Mouse (Mus musculus) frontal cortex, postnatal 14 days (tissue): ENCODE results near the gene Hoxb9.

Source experiments
- DNase-seq, 2 experiments: peaks; one replicate each; pipeline ENCODE4 v3.0.0; 2022; ENCODE audit warnings: low spot score in 2 of 2

Hoxb9 gene

DNA sequence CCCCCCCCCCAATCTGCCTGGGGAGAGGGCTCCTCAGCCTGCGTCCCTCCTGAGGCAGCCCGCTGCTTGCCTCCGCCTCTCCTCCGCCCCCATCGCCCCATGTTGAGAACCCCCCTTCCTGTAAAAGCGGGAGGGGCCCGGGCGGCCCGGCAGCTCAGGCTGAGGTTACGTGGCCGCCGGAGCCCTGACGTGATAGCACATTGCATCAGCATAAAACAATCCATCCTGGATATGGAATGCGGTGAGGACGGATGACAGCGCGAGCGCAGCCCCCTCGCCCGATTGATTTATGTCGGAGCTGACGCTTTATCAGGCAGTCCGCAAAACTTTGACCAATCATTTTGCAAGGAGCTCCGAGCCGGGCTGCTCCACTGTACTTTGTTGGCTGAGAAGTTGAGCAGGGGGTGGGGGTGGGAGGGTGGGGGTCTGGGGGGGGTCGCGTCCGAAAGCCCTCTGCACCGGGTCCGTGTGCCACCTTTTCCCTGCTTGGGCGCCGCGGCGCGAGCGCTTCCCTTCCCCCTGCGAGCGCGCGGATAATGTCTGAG is at the start of gene Hoxb9:
Gene Hoxb9 (plus strand): TSS at position 462 of the 545 bp plus-strand sequence.
- DNase-seq = no peak

DNA sequence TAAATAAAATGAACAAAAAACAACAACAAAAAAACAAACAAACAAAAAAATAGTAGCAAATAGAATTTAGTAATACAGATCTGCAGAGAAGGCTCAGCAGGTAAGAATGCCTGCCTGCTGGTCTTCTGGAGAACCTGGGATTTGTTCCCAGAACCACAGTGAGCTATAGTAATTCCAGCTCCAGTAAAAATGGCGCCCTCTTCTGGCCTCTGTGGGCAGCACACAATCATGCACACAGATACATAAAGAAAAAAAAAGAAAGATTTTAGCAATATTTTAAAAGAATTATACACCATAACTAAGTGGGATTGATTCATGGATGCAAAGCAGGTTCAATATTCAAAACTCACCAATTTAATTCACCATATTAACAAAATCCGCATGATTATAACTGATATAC is 47.4 kb upstream of the Hoxb9 start:
- DNase-seq = no peak

- no peak for DNase-seq
Observed at GRCm38 (mm10) chr11:96227676-96228075, 43.6 kb upstream of the Hoxb9 start.

- DNase-seq = peak in 1 of 2 experiments; percentile 29
Observed at GRCm38 (mm10) chr11:96234906-96235305, 36.4 kb upstream of the Hoxb9 start.

GRCm38 (mm10) chr11:96240211-96240610 is 31.0 kb upstream of the Hoxb9 start:
- DNase-seq = peak in 1 of 2 experiments; percentile 31

DNA sequence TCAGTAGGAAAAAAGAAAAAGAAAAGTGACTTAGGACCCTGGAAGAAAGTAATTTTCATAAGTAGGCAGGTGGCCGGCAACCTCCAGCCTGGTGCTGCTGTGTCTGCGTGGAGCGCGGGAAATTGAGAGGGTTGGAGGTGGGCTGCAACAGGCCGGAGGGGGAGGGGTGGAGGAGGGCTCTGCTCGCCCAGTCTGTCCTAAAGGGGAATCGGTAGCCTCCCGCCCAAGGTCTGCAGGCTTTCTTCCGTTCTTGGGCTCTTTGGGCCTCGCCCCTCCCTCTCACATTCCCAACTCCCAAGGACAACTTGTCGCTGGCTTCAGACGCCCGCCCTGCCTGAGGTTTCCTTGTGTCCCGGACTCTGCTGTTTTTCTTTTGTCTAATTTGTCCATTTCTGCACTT is 20.4 kb upstream of the Hoxb9 start:
- DNase-seq = no peak

DNA sequence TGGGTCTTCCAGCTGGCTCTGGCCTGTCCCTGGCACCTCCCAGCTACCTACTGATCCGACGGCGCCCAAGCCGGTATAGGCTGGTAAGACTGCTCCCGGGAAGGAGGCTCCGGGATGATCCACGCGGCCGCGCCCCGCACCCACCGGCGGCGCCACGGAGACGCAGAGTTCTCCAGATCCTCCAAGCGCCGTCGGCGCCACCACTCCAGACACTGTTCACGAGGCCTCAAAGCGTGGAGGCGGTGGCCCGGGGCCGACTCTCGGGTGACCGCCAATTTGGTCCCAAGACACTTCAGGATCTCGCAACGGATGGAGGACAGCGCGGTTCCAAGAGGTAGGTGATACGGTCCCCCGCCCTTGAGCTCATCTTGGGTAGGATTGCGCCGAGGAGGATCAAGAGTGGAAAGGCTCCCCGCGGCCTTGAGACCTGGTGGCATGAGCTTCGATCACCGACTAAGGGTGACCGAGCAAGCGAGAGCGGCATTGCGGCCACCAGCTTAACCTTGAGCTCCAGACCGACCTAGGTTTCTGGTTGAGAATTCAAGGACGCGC is 19.7 kb upstream of the Hoxb9 start:
- no peak for DNase-seq

- DNase-seq = no peak
Observed at GRCm38 (mm10) chr11:96252541-96253120, 18.6 kb upstream of the Hoxb9 start.

- DNase-seq = no peak
Observed at GRCm38 (mm10) chr11:96254221-96254620, 17.0 kb upstream of the Hoxb9 start.

DNA sequence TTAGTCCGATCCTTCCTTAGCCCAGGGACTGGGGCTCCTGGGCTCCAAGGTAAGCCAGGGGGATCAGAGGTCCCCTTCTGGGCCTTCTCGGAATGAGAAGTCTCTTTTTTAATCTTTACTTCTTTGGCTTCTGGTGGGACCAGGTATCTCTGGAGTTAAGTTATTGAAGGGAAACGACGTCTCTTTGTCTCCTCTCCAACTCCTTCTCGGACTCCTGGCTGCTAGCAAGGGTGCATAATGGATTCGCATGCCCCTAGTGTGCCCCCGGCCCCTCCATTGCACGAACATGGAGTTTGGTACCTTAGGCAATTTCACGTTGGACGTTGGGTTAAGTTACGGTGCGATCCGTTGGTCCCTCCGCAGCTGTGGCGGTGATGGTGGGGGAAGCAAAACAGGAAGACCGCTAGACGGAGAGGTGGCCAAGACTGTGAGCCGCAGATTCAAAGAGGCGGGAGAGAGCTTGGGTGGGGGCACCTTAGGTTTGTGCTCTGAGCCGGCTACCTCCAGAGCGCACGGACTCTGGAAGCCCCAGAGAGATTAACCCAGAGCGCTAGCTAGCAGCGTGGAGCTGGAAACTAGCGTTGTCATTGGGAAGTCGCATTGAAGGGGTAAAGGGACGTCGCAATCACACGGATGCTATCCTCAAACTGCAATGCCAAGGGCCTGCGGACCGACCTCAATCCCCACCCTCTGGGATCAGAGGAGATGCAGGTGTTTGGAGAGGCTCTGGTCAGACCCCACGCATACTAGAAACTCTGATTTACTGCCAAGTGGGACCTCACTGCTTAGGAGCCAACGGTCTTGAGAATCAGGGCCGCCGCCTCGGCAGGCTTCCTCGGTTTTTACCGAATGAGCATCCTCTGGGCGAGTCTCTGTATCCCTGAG is 15.9 kb upstream of the Hoxb9 start:
- no peak for DNase-seq

GRCm38 (mm10) chr11:96255996-96256445 is 15.2 kb upstream of the Hoxb9 start:
- no peak for DNase-seq

- no peak for DNase-seq
Observed at GRCm38 (mm10) chr11:96257141-96257540, 14.1 kb upstream of the Hoxb9 start.

GRCm38 (mm10) chr11:96259038-96259437 is 12.2 kb upstream of the Hoxb9 start:
- no peak for DNase-seq

GRCm38 (mm10) chr11:96259511-96259910 is 11.7 kb upstream of the Hoxb9 start:
- DNase-seq = no peak

DNA sequence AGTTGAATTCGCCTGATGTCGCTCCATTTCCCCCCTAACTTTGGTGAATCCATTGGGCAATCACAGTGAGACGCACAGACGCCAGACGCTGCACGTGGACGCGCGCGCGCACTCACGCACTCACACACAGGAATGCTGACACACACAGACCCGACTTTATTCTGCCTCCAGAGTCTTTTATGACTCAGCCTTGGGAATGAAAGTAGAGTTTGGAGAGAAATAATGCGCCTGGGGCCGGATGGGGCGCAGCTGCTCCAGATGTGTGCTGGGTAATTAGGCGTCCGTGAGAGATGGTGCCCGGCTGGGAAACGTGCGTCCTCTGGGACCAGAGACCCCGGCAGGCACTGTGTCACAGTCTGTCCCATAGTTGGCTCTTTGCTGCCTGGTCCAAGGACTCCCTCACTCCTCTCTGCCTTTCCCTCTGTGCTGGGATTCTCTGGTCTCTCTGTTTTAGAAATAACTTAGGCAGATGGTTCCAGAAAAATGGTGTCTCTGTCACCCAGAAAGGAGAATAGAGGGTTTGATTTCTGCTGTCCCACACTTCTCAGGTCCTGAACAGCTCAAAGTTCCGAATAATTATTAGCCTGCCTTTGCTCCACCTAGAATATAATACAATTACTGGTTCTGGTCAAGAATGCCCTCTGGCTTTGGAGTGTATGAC is 10.8 kb upstream of the Hoxb9 start:
- DNase-seq = no peak

GRCm38 (mm10) chr11:96261323-96261890 is 9.8 kb upstream of the Hoxb9 start:
- no peak for DNase-seq

DNA sequence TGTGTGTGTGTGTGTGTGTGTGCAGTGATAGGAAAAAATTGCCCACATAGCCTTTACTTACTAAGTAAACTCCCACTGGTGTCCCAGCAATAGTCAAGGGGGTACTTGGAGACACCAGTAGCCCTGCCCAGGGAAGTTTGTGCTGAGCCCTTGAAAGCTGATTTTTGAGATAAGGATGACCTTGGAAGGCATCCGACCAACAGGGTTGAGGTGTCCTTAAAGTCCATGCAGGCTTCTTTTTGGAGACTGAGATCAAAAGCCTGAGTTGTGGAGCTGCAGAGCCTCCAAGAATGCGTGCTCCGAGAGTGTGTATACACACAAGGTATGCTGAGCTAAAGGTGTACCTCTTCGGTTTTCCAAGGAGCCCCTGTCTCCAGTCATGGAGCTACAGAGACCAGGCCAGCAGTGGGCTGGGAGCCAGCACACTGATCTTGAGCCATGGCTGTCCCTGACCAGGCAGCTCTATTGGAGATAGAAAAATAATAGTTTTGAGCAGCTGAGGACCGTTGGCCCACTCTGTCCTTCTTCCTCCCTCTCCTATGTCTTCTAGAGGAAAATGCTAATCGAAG is 8.9 kb upstream of the Hoxb9 start:
- no peak for DNase-seq

GRCm38 (mm10) chr11:96263636-96264389 is 7.4 kb upstream of the Hoxb9 start:
- DNase-seq = no peak

- DNase-seq = no peak
Observed at GRCm38 (mm10) chr11:96264390-96265020, 6.8 kb upstream of the Hoxb9 start.

DNA sequence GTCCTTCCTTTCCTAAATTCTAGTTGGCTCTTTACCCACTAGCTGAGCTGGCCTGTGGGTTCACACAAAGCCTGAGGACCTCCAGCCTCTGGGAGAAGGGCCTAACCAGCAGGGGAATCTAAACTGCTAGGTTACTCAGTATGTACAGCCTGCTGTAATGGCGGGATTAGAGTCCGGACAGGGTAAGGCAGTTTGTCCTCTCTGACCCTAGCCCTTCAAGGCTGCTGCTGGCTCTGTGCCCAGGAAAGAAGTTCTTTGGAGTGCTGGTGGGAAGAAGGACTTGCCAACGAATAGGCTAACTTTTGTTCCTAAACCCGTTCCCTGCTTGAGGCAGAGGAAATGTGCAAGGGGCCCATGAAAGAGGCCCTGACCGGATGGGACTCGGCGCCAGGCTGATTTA is 5.3 kb upstream of the Hoxb9 start:
- no peak for DNase-seq
